Mouse (Mus musculus) ovary, postnatal 14 days (tissue): ENCODE measurements around the gene Slc25a36.
A peak's percentile ranks its signal among the peaks of the same experiment; 100 is the strongest.

Experiments
- DNase-seq: peaks from one replicate; pipeline ENCODE4 v3.0.0; 2022; ENCODE audit warnings: low spot score

Gene Slc25a36

DNA sequence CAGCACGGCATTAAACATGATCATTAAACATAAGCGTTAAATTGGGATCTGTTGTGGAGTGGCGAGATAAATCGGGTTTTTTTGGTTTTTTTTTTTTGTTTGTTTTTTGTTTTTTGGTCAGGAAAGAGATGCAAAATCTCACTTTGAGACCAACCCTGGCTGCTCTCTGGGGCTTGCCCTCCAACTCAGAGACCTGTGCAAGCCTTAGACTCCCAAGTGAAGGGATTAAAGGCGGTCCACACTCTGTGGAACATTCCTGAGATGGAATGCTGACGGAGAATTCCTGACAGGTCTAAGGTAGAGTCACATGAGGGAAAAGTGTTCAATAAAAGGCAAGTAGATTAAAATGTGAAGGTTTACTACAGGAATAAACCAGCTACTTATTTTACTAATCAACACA, 549 bp upstream of the Slc25a36 start:
- no peak for DNase-seq

DNA sequence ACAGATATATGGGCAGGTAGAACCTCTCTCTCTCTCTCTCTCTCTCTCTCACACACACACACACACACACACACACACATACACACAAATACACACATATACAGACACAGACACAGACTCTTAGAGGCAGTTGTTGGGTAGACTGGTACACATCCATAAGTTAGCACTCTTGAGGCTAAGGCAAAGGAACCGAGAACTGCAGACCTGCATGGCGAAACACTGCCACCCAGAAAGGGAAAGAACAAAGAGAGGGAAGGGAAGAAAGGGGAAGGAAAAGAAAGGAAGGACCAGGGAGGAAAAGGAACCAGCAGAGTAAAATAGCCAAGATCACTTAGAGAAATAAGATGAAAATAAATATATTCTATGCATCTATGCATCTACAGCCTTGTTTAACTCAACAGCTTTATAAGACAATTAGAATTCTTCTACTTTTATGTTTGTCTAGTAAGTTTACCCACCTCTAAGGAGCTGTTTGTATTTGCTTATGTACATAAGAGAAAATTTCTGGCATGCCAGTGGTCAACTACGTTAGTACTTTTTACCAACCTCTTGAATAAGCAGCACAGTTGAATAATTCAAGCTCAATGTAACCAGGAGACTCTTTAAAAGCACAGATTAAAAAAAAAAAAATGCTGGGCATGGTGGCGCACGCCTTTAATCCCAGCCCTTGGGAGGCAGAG, 4.3 kb downstream of the Slc25a36 start:
- no peak for DNase-seq

DNA sequence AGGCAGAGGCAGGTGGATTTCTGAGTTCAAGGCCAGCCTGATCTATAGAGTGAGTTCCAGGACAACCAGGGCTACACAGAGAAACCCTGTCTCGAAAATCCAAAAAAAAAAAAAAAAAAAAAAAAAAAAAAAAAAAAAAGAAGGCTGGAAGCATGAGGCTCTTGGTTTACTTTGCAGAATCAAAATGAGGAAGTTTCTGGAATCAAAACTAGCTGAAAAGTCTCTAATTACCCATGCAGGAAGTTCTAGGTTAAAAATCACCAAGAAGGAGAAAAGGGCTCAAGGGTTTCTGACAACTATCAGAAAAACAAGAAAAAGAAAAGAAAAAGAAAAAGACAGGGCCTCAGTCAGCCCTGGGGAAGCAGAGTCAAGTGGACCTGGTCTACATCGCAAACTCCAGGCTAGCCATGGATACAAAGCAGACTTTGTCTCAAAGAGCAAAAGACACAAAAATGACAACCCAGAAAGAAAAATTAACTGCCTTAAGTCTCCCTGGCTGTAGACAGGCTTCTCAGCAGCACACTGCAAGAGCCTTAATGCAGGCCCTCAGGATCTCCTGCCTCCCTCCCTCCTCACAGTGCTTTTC, 5.5 kb downstream of the Slc25a36 start:
- no peak for DNase-seq

DNA sequence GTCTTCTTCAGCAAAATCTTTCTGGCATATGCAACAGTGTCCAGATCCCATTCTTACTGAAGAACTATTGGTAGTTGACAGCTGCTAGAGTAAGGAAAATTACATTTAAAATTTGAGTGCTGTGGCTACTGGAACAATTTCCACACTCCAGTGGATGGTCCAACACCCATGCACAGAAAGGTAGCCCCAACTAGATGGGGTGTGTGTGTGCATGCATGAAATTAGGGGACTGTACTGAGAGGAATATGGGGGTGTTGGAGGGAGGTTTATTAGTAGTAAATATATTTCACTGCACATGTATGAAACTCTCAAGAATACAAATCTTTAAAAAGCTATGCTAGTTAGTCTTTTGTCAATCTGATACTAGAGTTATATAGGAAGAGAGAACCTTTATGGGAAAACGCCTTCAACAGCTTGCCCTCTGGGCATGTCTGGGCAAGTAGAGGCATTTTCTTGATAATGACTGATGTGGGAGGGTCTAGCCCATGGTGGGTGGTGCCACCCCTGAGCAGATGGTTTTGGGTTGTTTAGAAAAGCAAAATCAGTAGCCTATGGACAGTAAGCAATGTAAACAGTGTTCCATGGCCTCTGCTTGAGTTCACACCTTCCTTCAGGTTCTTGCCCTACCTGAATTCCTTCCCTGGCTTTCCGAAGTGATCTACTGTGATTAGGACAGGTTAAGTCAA, 7.4 kb downstream of the Slc25a36 start:
- no peak for DNase-seq

DNA sequence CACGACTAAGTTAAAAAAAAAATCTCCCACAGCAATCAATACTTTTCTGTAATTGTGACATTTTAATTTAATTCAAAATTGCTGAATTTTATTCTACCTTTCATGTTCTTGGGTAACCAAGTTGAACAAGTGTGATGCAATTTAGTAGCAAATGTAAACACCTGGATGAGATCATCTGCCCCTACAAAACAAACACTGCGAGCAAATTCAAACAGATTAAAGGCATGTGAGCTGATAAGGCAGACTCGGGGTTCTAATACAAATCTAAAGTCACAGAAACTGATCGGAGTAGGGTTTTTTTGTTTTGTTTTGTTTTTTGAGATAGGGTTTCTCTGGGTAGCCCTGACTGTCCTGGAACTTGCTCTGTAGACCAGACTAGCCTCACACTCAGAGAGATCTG, 12.0 kb downstream of the Slc25a36 start:
- no peak for DNase-seq

DNA sequence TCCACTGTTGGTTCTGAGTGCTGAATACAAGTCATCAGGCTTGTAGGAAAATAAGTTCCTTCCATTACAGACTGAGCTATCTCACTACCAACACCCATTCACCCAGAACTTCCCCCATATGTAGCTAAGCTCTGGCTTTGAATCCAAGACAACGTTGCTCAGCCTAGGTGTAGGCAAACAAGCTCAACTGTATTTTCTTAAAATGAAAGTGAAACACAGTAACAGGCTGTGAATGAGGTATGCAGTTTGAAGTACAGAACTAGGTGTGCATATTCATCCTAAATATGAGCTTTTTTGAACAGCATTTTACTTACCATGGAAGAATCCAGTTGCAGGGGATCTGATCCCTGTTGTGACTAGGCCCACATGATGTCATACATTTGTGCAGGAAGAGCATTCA, 14.8 kb downstream of the Slc25a36 start:
- no peak for DNase-seq

DNA sequence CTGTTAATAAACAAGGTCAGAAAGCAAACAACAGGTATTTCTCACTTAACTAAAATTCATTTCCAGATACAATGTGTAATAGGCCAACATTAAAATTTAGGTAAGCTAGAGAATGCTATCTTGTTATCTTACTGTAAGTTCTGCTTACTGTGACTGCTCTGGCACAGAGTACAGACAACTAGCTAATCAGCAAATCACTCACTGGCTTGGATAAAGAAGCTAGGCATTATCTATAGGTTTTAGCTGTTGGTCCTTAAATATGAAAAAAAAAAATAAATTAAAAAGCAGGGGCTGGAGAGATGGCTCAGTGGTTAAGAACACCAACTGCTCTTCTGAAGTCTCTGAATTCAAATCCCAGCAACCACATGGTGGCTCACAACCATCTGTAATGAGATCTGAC, 23.1 kb downstream of the Slc25a36 start:
- DNase-seq, result no peak

DNA sequence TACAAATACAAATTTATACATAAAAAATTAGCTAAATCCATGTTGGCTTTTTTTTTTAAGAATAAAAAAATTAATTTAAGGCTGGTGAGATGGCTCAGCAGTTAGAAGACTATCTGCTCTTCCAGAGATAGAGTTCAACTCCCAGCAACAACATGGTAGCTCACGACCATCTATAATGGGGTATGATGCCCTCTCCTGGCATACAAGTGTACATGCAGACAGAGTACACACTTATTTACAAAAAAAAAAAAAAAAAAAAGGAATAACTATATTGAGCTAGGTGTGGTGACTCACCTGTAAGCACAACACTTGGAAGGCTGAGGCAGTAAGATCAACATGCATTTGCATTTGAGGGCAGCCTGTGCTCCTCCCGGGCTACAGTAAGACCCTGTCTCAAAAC, 26.3 kb downstream of the Slc25a36 start:
- DNase-seq, result no peak

DNA sequence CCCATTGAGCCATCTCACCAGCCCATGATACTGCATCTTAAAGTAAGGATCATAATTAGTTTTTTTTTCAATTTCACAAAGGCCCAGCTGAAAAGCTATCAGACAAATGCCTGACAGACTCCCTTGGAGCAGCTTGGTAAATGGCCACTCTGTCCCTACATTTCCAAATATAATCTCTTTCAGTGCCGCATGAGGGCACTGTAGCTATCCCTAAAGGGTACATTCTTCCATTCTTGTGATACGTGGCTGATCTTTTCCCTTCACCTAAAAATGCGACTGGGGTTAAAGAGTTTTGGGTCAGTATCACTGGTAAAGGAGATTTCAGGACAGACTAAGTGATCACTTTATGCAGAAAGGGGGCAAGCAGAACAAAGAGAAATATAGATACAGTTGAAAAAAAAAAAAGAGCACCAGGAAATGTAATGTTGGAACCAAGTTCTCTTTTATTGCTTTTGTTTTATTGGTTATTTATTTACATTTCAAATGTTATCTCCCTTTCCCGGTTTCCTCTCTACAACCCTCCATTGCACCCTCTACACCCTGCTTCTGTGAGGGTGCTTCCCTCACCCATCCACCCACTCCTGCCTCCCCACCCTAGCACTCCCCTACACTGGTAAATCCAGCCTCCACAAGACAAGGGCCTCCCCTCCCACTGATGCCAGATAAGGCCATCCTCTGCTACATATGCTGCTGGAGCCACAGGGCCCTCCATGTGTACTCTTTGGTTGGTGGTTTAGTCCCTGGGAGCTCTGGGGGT, 29.7 kb downstream of the Slc25a36 start:
- no peak for DNase-seq

DNA sequence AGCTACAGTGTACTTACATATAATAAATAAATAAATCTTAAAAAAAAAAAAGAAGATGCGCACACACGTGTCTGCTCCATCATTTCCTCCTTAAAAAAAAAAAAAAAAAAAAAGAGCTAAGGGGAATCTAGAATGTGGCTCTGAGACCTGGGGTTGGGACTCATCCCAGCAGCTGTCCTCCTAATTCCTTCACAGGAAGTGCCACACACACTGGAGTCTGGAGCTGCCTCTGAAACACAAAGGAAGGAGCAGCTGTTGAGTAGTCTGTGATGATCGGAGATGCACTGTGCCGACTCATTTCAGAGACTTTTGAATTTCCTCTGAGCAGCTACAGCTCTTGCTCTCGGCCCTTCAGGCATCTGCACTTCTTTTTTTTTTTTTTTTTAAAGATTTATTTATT, 41.0 kb downstream of the Slc25a36 start:
- no peak for DNase-seq

DNA sequence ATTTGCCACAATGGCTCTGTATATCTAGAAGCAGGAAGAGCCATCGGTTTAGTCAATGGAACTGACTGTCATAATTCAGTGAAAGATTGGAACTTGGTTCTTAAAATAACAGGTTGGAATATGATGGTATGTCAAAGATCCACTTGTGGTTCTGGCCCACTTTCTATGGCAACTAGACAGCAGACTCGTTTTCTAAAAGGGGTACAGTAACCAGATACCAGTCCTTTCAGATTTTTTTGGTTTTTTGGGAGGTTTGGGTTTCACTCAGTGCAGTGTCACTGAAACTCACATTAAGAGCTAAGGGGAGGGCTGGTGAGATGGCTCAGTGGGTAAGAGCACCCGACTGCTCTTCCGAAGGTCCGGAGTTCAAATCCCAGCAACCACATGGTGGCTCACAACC, 41.5 kb downstream of the Slc25a36 start:
- no peak for DNase-seq

DNA sequence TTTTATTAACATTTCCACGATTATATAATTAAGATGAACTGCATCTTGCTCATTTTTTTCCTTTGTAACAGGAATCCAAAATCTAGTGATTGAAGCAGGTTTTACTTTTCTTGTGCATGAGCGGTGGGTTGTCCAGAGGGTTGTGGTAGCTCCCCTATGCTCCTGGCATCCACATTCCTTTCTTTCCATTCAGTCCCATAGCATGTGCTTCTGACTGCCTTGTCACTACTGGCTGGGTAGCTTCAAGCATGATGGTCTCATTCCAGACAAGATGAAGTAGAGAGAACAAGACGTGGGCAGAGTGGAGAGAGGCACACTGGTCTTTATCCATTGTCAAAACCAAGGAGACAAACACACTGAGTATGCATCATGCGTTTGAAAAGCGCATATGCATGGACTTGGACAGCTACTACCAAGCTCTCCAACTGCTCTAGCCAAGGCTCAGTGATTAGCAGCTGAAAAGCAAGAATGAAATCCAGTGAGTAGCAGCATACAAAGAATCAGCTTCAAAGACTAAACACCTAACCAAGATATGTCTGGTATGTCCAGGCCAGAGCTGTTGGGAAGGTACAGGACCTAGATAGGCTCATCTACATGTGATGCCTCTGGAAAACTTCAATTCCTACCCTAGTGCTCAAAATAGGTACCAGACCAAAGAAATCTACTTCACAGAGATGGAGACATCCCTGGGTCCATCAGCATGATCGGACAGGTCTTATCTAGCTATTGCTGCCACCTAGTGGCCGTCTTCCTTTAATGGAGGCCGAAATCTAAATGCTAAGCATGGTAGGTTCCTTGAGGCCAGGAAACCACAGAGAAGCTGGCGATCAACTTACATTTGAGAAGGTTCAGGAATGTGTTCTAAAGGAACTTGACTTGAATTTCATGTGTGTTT, 42.5 kb downstream of the Slc25a36 start:
- peak; percentile 74 for DNase-seq

DNA sequence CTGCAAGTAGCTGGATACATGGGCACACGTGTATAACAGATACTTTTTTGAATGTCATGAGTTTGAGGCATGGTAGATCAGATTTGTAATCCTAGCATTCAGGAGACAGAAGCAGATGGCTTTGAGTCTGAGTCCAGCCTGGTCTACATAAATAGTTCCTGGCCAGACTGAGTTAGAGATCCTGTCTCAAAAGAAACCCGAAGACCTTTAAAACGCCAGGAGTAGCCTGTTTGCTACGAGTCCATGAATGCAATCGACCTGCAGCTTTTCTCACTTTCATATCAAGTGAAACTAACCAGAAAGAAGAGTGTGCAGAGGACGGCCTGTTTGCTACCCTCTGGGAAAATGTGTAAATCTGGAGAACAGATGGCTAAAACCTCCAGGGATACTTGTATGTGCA, 43.2 kb downstream of the Slc25a36 start:
- DNase-seq, result no peak

DNA sequence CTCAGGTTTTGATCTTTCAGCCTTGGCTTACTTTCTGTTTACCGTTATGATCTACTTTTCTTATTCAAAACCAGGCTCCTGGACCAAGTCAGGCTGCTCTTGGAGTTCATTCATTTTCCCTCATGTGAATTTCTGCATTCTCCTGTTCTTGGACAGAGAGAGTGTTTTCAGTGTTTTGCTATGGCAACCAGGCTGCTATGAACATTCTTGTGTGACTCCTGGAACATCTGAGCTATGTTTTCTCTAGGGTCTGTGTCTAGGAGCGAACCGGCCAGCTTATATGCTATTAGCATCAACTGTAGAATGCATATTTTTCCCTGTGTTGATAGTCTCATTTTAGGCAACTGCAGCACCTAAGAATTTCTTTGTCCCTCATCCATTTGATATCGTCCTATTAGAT, 45.1 kb downstream of the Slc25a36 start:
- DNase-seq, result no peak

DNA sequence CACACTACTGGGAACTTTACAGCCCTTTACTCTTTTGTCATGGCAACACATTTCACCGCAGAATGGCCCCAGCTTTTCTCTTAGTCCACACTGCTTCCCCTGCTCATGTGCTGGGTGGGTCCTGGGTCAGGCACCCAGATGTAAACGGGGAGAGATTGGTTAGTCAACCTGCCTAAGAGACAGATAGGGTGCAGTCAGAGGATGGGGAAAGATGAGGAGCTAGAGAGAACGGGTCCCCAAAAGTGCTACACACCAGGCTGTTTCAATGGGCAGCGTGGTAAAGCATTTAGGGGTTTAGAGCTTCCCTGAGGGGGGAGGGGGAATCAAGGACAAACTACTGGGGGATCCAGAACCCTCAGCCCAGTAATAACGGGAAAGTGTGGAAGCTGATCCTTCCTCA, 45.7 kb downstream of the Slc25a36 start:
- DNase-seq, result no peak

DNA sequence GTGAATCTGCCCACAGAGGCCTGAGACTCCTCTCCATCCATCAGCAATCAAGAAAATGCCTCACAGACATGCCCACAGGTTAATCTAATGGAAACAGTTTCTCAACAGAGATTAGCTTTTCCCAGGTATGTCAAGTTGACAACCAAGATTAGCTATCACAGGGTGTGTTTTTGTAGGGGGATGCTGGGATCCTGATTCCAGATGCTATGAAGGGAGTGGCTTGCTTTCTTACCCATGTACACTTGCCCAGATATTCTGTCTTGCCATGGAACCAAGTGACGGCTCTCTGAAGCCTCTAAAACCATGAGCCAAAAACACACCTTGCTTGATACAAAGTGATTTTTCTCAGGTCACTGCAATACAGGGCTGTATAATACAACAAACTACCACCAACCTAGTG, 46.8 kb downstream of the Slc25a36 start:
- no peak for DNase-seq

DNA sequence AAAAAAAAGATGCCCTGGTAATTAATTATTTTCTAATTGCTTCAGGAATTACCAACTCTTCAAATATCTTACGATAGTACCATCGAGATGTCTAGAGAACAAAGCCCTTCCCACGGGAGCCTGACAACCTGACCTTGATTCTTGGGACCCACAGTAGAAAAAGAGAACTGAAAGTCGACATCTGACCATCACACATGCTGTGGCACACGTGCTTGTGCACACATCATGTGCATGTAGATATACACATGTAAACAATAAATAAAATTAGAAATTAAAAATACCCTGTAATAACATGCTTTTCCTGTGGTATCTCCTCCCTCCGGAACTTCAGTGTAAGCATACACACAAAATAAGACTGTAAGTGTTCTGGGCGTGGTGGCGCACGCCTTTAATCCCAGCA, 49.3 kb downstream of the Slc25a36 start:
- no peak for DNase-seq

DNA sequence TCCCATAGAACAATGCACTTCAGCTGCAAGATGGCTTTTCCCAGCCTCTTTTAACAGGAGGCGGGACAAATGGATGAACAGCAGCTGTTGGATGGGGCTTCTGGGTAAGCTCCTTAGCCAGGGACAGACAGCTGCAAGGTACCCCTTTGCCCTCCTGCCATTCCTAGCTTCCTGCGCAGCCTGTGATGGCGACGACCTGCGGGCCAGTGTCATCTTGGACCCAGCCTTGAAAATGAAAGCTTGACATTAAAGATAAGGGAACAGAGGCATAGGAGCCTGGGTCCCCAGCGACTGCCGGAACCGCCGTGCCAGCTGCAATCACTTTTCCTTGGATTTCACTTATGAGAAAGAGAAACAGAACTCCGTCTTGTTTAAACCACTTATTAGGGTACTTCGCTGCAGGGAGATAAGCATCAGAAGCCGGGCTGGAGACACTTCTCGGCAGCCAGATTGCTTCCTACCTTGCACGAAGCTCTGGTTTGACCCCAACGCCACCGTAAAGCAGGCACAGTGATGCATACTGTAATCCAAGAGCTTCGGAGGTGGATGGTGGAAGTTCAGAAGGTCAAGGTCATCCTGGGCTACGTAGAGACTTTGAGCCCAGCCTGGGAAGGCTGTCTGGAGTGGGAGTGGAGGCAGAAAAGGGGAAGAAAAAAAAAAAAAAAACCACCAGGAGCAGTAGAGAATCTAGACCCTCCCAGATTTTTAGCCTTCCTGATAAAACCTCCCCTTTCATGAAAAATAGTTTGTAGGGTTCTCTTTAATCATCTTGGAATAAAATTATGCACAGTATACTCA, 54.2 kb downstream of the Slc25a36 start:
- no peak for DNase-seq

DNA sequence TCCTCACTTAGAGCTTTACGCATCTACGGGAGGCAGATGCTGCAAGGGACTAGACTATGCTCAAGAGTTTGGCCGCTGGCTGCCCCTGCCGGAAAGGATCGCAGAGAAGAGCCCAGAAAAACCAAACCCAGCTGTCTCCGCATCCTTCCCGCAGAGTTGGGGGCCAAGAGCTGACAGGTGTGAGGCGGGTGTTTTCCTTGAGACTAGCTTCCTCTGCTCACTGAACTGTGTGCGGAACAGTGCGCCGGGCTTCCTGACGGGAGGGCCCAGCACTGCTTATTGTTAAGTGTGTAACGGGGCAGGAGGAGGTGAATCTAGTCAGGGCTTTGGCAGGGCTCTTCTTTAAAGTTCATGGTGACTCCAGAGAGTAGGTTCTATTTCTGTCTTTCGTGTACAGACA, 55.1 kb downstream of the Slc25a36 start:
- DNase-seq, result no peak

DNA sequence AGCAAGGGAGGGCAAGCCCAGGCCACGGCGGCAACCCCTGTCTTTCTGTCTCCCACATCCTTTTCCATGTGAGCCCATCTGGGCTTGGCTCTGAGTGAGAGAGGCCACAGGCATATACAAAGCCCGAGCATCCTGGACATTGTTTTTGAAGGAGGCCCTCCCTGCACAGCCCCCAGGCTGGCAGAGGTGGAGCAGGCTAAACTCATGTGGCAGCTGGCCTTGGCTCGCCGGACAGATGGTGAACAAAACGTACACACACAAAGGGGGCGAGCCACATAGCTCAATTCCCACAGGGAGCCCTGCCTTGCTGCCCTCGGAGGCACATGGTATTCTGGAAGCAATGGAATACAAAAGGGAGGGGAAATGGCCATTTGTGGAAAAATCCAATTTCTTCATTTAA, 59.8 kb downstream of the Slc25a36 start:
- DNase-seq, result no peak

DNA sequence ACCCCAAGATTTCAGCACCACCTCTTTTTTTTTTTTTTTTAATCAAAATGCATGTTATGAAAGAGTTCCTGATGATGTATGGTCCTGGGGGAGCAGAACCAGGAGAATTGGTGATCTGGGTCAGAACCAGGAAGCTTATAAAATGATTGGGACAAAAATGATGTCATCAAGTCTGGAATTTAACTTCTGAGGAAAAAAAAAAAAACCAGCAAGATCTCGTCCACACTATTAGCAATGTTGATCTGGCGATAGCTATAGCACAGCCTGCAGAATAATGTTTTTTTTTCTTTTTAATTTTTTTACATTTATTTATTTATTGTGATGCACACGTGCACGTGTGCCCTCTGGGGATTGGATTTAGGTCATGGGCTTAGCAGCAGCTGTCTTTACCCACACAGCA, 64.7 kb downstream of the Slc25a36 start:
- DNase-seq, result no peak
